Mouse (Mus musculus) limb, embryonic 15.5 days (tissue): Measurements from ENCODE around the gene Dnal4. TPM values are rescaled to one million over a fixed set of nuclear protein-coding genes. Genes with fewer than 3 reads are reported as not detected.

Experiments used
- ATAC-seq: fragments of 200-750 bp; cut with Nextera tagmentation; 2 replicates; pipeline ENCODE4 v1.8.0; 2017; ENCODE audit warnings: low read depth, moderate TSS enrichment; ENCODE audit not compliant: insufficient number of reproducible peaks, low FRiP score, low TSS enrichment
- H3K27ac ChIP-seq: fragments of 300-500 bp; sonication (generic); 2 replicates; pipeline ENCODE4 v1.5.1; 2015; ENCODE audit warnings: moderate library complexity, mild to moderate bottlenecking, inconsistent platforms
- H3K27me3 ChIP-seq: fragments of 300-500 bp; sonication (generic); 2 replicates; pipeline ENCODE4 v1.6.1; 2015; ENCODE audit warnings: inconsistent platforms
- H3K36me3 ChIP-seq: fragments of 300-500 bp; sonication (generic); 2 replicates; pipeline ENCODE4 v1.6.1; 2015; ENCODE audit warnings: inconsistent platforms
- H3K4me1 ChIP-seq: fragments of 300-500 bp; sonication (generic); 2 replicates; pipeline ENCODE4 v1.6.1; 2015; ENCODE audit warnings: inconsistent platforms
- H3K4me2 ChIP-seq: fragments of 300-500 bp; sonication (generic); 2 replicates; pipeline ENCODE4 v1.6.1; 2015; ENCODE audit warnings: mild to moderate bottlenecking, inconsistent platforms
- H3K4me3 ChIP-seq: fragments of 300-500 bp; sonication (generic); 2 replicates; pipeline ENCODE4 v1.5.1; 2015; ENCODE audit warnings: mild to moderate bottlenecking, inconsistent platforms
- H3K9ac ChIP-seq: fragments of 300-500 bp; sonication (generic); 2 replicates; pipeline ENCODE4 v1.6.1; 2015; ENCODE audit warnings: inconsistent platforms
- H3K9me3 ChIP-seq: fragments of 300-500 bp; sonication (generic); 2 replicates; pipeline ENCODE4 v1.6.1; 2016; ENCODE audit warnings: inconsistent platforms
- WGBS: fragments of 180-500 bp; shearing (Covaris S2); methylation state at CpG from one replicate; pipeline ENCODE4 v1.1.7; 2015; 5-methylcytosine and 5-hydroxymethylcytosine counted together
- polyA plus RNA-seq: library from polyadenylated mRNA; unstranded; fragments of >200 nt; fragmentation: Nextera tagmentation; extraction: Ambion mirVana; gene quantifications from 2 replicates; pipeline ENCODE4 v1.2.1, GENCODE M21; 2015

Gene Dnal4
- polyA plus RNA-seq, 1 experiment from 2014 or later = 67.1 TPM

DNA sequence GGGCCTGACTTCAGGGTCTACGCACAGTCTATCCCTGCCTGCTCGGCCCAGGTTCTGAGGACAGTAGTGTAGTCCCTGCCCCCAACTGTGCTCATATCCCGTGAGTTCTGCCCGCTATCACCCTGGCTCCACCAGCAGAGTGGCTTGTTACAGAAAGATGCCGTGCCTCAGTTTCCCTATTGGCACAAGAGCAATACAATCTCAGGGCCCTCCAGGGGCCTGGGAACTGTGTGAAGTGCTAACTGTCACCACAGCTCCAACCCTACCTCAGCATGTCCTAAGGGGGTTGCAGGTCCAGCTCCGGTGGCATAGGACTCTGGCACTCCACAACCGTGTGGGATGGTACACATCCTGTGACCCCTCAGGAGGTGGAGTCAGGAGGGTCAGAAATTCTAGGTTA, 19.4 kb upstream of the Dnal4 start:
- peaks cover 31% of the 10 kb centered on the region for H3K27me3 ChIP-seq
- ATAC-seq = no peak
- no peak overlapping the region for H3K4me3 ChIP-seq
- H3K9me3 ChIP-seq = no peaks in the 10 kb centered on the region
- no peak overlapping the region for H3K9ac ChIP-seq
- WGBS = 83% methylated on average over 7 of the region's 7 CpGs
- no peaks in the 10 kb centered on the region for H3K4me1 ChIP-seq
- no peaks in the 10 kb centered on the region for H3K36me3 ChIP-seq
- no peak overlapping the region for H3K27ac ChIP-seq
- no peak overlapping the region for H3K4me2 ChIP-seq

DNA sequence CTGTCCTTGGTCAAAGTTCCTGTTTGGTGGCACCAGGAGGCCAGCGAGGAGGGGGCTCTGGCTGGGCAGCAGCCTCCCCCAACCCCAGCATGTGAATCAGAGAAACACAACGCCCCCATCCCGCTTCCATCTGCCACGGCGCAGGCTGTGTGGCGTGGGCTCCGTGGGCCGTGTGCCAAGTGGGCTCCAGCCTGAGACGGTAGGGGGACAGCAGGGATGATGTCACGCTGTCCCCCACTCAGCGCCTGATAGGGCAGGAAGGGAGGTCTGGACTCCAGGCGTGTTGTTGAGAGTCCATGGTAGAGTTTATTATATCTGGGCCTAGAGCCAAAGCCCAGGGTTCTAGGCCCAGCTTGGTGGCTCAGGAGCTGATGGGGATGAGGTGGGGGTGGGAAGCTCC, 18.6 kb upstream of the Dnal4 start:
- H3K9ac ChIP-seq = no peak overlapping the region
- no peak overlapping the region for H3K4me2 ChIP-seq
- peaks cover 23% of the 10 kb centered on the region for H3K27me3 ChIP-seq
- no peak overlapping the region for H3K27ac ChIP-seq
- no peaks in the 10 kb centered on the region for H3K4me1 ChIP-seq
- H3K36me3 ChIP-seq = no peaks in the 10 kb centered on the region
- H3K9me3 ChIP-seq = no peaks in the 10 kb centered on the region
- no peak overlapping the region for H3K4me3 ChIP-seq
- 85% methylated on average over 12 of the region's 12 CpGs for WGBS
- ATAC-seq = no peak

DNA sequence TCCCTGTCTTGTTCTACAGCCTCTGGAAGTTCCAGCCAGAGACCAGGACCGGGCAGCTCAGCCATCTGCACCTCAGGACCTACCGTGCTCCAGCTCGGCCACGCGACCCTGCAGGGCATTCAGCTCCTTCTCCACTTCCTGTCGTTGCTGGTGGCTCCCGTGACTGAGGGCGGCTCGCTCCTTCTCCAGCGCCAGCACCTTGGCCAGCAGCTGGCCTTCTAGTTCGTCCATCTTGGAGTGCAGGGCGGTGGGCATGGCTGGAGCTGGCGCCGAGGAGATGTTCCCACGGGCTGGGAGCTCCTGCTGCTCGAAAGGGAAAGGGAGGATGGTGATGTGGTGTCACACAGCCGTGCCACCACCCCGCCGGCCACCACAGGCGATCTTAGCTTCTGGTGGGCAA, 16.5 kb upstream of the Dnal4 start:
- no peak overlapping the region for H3K4me2 ChIP-seq
- H3K36me3 ChIP-seq = no peaks in the 10 kb centered on the region
- no peak for ATAC-seq
- peaks cover 27% of the 10 kb centered on the region; the same call in 1 of the 2 replicates for H3K27me3 ChIP-seq
- no peak overlapping the region for H3K9ac ChIP-seq
- no peaks in the 10 kb centered on the region for H3K9me3 ChIP-seq
- no peak overlapping the region for H3K27ac ChIP-seq
- H3K4me3 ChIP-seq = no peak overlapping the region
- no peaks in the 10 kb centered on the region for H3K4me1 ChIP-seq
- WGBS = 22% methylated on average over 20 of the region's 20 CpGs

DNA sequence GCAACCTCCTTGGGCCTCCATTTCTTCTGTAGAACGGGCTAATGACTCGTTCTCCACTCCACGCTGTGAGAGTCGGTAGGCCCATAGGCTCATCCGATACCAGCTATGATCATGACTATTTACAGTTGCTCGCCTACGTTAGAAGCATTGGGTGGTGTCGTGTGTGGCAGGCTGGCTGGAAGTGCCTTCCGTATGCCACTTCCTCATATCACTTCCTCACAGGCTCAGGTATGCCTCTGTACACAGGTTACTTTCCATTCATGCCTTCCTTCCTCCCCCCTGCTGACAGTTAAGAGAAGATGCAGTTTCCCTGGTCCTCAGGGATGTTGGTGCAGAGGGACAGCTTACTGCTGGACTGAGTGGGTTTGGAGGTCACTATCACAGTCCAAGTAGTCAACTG, 15.4 kb upstream of the Dnal4 start:
- H3K36me3 ChIP-seq = no peaks in the 10 kb centered on the region

DNA sequence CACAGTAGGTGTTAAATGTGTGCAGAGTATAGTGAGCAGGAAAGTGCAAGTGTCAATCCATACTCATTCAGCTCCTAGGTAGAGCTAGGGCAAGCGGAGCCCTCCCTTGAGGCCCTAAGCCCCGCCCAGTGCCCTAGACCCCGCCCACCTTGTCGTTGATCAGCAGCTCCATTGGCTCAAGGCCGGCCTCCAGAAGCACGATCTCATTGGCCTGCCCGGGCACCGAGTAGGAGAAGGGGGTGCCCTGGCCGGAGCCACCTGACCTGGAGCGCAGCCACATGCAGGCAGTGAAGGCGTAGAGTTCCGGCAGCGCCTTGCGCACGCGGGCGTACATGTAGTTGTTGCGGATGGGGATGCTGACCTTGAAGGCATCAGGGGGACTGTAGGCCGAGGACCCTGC, 14.8 kb upstream of the Dnal4 start:
- no peak overlapping the region for H3K9ac ChIP-seq
- 18% methylated on average over 19 of the region's 19 CpGs for WGBS
- no peaks in the 10 kb centered on the region for H3K9me3 ChIP-seq
- peaks cover 27% of the 10 kb centered on the region; the same call in 1 of the 2 replicates for H3K27me3 ChIP-seq
- no peak for ATAC-seq
- H3K4me1 ChIP-seq = no peaks in the 10 kb centered on the region
- H3K27ac ChIP-seq = no peak overlapping the region
- no peak overlapping the region for H3K4me2 ChIP-seq
- H3K36me3 ChIP-seq = no peaks in the 10 kb centered on the region
- no peak overlapping the region for H3K4me3 ChIP-seq

More for the DNA sequence above, 15.4 kb upstream of the Dnal4 start:
- ATAC-seq = no peak
- Histone ChIP-seq H3K9me3 (no peaks in the 10 kb centered on the region), H3K4me2 (no peak overlapping the region), H3K4me1 (no peaks in the 10 kb centered on the region), H3K27me3 (peaks cover 24% of the 10 kb centered on the region; the same call in 1 of the 2 replicates), H3K4me3 (no peak overlapping the region), H3K9ac (no peak overlapping the region), H3K27ac (no peak overlapping the region)
- WGBS = 93% methylated on average over 9 of the region's 9 CpGs

DNA sequence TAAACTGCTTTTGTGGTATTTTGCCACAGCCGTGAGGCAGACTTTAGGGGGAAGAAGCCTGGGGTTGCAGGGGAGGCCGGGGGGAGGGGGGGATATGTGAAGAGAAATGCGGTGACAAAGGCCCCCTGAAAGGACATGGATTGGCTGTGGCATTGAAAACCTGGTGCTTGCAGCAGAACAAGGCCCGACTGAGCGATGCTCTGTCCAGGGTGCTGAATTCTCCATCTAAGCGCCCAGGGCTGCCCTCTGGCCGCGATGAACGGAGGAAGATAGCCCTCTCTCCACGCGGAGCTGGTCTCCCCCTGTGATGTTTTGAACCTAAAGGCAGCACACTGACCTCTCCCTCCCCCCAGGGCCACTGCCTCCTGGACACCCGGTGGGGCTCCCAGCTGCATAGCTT, 13.9 kb upstream of the Dnal4 start:
- no peak overlapping the region for H3K9ac ChIP-seq
- 2% methylated on average over 12 of the region's 12 CpGs for WGBS
- no peak overlapping the region for H3K4me2 ChIP-seq
- H3K4me1 ChIP-seq = no peaks in the 10 kb centered on the region
- no peak overlapping the region for H3K4me3 ChIP-seq
- peaks cover 27% of the 10 kb centered on the region; the same call in 1 of the 2 replicates for H3K27me3 ChIP-seq
- H3K9me3 ChIP-seq = no peaks in the 10 kb centered on the region
- no peak for ATAC-seq
- H3K27ac ChIP-seq = no peak overlapping the region
- no peaks in the 10 kb centered on the region for H3K36me3 ChIP-seq

DNA sequence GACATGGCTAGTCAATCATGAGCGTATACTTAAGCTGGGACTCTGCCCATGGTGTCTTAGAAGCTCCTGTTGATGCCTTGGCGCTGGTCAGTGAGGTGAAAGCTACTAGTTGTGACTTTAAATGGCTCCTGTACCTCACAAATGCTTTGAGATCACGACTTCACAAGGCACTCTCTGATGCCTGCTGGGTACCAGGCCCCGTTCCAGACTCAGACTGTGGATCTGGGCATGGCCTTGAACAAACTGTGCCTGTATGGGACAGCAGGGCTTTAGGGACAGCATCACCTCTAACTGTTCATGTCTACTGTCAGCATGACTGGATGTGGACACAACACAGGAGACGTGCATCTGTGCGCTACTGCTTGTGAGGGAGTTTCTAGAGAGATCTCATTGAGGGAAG, 13.3 kb upstream of the Dnal4 start:
- no peak overlapping the region for H3K27ac ChIP-seq
- H3K9me3 ChIP-seq = no peaks in the 10 kb centered on the region
- H3K27me3 ChIP-seq = peaks cover 27% of the 10 kb centered on the region; the same call in 1 of the 2 replicates
- 84% methylated on average over 6 of the region's 6 CpGs for WGBS
- no peaks in the 10 kb centered on the region for H3K4me1 ChIP-seq
- no peaks in the 10 kb centered on the region for H3K36me3 ChIP-seq
- no peak overlapping the region for H3K9ac ChIP-seq
- no peak overlapping the region for H3K4me2 ChIP-seq
- H3K4me3 ChIP-seq = no peak overlapping the region
- ATAC-seq = no peak

DNA sequence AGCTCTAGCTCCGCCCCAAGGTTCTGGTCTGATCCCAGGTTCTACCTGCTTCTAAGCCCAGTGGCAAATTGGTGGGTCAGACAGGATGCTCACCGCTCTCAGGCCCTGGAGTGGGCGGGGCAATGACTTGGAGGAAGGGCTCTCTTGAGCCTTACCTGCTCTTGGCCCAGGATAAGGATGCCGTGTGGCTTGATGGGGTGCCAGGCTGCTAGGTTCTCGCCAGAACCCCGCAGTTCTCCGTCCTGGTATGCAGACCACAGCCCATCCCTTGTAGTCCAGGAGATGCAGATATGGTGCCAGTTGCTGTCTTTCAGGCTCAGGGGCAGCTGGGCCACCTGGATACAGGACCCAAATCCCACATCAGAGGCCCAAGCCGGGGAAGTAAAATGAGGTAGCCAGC, 12.5 kb upstream of the Dnal4 start:
- peaks cover 27% of the 10 kb centered on the region; the same call in 1 of the 2 replicates for H3K27me3 ChIP-seq
- no peaks in the 10 kb centered on the region for H3K9me3 ChIP-seq
- 46% methylated on average over 8 of the region's 8 CpGs for WGBS

DNA sequence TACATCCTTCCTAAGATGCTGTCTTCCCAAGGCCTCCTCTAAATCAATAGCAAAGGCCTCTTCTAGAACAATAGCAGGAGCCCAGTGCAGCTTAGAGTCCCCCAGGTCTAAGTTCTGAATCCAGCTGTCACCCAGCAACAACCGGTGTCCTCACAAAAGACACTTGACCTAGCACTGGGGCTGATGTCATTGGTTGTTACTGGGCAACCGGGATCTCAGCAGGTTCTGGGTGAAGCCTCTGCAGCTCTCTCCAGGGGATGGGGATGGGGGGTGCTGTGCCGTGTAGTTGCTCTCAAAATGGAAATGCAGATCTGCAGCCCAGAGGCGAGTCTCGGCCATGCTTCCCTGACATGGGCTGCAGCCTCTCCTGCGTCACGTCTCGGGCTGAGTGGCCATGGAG, 10.2 kb upstream of the Dnal4 start:
- Histone ChIP-seq H3K9me3 (no peaks in the 10 kb centered on the region), H3K36me3 (no peaks in the 10 kb centered on the region), H3K4me3 (no peak overlapping the region), H3K27ac (no peak overlapping the region), H3K4me1 (no peaks in the 10 kb centered on the region), H3K9ac (no peak overlapping the region), H3K27me3 (peaks cover 18% of the 10 kb centered on the region; the same call in 1 of the 2 replicates), H3K4me2 (no peak overlapping the region)
- ATAC-seq = no peak
- 62% methylated on average over 8 of the region's 8 CpGs for WGBS

More for the DNA sequence above, 12.5 kb upstream of the Dnal4 start:
- no peak overlapping the region for H3K4me3 ChIP-seq
- no peak overlapping the region for H3K4me2 ChIP-seq
- no peaks in the 10 kb centered on the region for H3K36me3 ChIP-seq
- no peak overlapping the region for H3K9ac ChIP-seq
- H3K27ac ChIP-seq = no peak overlapping the region
- ATAC-seq = no peak
- H3K4me1 ChIP-seq = no peaks in the 10 kb centered on the region

DNA sequence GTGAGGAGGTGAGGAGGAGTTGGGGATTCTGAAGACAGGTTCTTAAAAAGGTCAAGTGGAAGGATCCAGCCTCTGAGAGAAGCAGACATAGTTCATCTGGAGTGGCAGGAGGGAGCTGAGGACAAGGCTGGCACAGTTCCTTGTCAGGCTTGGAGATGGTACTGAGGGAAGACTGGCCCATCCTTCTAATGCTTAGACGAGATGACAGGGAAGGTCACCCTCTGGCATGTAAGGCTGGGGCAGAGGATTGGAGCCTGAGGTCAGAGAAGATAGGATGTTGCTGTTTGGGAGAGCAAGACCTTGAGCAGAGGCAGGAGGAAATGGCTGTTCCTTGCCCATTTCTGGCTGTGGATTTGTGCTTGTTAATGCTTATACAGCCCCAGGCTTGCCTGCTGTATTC, 7.4 kb upstream of the Dnal4 start:
- Histone ChIP-seq H3K27me3 (peaks cover 11% of the 10 kb centered on the region; the same call in 1 of the 2 replicates), H3K9me3 (no peaks in the 10 kb centered on the region), H3K4me2 (no peak overlapping the region), H3K36me3 (no peaks in the 10 kb centered on the region), H3K4me3 (no peak overlapping the region), H3K27ac (no peak overlapping the region), H3K9ac (no peak overlapping the region), H3K4me1 (no peaks in the 10 kb centered on the region)
- no peak for ATAC-seq
- WGBS = 57% methylated on average over 1 of the region's 1 CpGs

DNA sequence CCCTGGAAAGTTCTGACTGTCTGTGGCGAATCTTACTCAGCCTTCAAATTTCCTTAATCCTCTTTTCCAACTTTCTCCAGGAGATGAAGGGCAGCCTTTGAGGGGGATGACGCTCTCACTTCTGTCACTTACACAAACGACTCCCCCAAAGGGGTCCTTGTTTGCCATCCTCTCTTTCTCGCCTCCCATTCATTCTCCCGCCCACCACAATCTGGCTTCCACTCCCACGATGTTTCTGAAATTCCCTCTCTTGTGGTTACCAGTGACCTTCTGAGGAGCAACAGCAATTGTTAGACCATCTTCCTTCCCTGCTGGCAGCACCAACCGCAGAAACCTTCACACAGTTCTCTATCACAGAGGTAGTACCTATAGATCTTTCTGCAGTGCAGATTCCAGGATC, 2.0 kb downstream of the Dnal4 start:
- H3K4me2 ChIP-seq = no peak overlapping the region

DNA sequence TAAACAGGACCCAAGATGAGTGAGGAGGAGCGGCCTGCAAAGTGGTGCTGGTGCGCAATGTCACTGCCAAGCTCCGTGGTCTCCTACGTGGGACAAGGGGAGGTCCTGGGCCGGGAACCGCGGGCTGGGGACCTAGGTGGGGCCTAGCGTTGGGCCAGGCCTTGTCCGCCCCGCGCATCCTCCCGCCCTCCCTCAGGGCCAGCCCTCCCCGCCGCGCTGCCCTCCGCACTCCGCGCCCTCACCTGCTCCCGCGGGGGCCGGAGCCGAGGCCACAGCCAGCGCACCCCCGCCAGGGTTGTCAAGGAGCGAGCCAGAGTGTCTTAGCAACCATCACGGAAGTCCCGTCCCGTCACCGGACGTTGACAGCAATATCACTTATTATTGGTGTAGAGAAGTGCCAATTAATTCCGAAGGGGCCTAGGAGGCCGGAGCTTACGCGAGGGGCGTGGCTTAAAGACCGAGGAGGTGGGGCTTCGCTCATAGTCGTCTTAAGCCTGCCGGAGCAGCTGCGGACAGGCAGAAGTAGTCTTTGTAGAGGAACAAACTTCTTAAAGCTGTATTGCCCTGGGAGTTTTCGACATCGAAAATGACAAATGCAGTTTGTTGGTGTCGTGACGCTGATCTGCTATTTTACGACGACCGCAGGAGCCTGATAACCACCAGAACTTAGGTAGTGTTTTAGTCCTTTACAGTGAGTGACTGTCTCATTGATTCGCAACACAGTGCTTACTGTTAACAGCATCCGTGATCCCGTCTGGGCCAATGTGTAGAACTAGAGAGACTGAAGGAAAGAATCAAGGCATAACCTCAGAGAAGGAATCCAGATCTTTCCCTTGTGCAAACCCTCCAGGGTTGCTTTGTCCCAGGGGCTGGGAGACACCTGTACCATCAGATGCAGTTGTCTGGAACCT, 3.3 kb downstream of the Dnal4 start:
- peak; percentile 95 for ATAC-seq
- no peaks in the 10 kb centered on the region for H3K36me3 ChIP-seq
- peak overlapping the region; percentile 66 for H3K9ac ChIP-seq
- peak overlapping the region; percentile 95 for H3K4me3 ChIP-seq
- WGBS = under 1% methylated on average over 50 of the region's 50 CpGs
- no peaks in the 10 kb centered on the region for H3K27me3 ChIP-seq
- H3K9me3 ChIP-seq = no peaks in the 10 kb centered on the region
- H3K4me2 ChIP-seq = peak overlapping the region; percentile 66
- H3K4me1 ChIP-seq = peaks cover 31% of the 10 kb centered on the region
- peak overlapping the region; percentile 82 for H3K27ac ChIP-seq

More for the DNA sequence above, 2.0 kb downstream of the Dnal4 start:
- H3K27ac ChIP-seq = no peak overlapping the region
- H3K9ac ChIP-seq = no peak overlapping the region
- no peaks in the 10 kb centered on the region for H3K36me3 ChIP-seq
- 72% methylated on average over 7 of the region's 7 CpGs for WGBS
- no peaks in the 10 kb centered on the region for H3K9me3 ChIP-seq
- ATAC-seq = no peak
- H3K4me1 ChIP-seq = peaks cover 28% of the 10 kb centered on the region
- H3K27me3 ChIP-seq = no peaks in the 10 kb centered on the region
- H3K4me3 ChIP-seq = no peak overlapping the region
